Mouse (Mus musculus): ENCODE results near the gene Ift20.

DNA sequence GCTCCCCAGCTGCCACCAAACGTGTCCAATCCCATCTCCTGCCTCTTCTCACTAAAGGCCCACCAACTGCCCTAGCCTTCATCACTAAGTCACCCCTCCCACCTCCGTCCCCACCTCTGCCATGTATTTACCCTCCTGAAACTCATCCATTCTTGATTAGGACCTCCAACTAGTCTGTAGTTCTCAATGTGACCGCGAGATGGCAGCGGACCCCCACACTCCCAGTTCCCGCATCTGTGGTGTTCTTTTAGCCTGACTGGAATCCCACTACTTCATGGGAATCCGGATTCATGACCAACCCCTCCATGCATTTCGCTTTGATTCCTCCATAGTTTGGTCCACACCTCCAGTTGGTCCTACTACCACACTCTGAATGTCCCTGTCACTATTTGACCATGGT, 48.0 kb upstream of the Ift20 start:
- TF ChIP-seq CTCF (IDR thresholded peaks at IDR 0.05; ENCODE audit: low read depth, low read length) (peak; percentile 90), POLR2A (IDR thresholded peaks at IDR 0.05; ENCODE audit: borderline replicate concordance, low read depth, low read length) (no peak)
